Mouse (Mus musculus) gastrocnemius, adult 2 months (tissue): ENCODE measurements around the gene Smim24. TPM values are rescaled to one million over a fixed set of nuclear protein-coding genes. Genes with fewer than 3 reads are reported as not detected.

ENCODE experiments used
- DNase-seq: peaks from one replicate; pipeline ENCODE4 v3.0.0; 2022
- H3K27ac ChIP-seq: fragments of 200-600 bp; 2 replicates; pipeline ENCODE4 v1.8.1; 2022; ENCODE audit warnings: mild to moderate bottlenecking
- H3K4me3 ChIP-seq: fragments of 200-600 bp; 2 replicates; pipeline ENCODE4 v1.8.1; 2022; ENCODE audit warnings: mild to moderate bottlenecking, moderate library complexity
- CTCF ChIP-seq: fragments of 200-600 bp; IDR thresholded peaks from 2 replicates; pipeline ENCODE4 v1.8.1; 2022; ENCODE audit warnings: antibody characterized with exemption, mild to moderate bottlenecking, moderate library complexity
- intact Hi-C: fragments of 180-260 bp; cut with DNase I; formaldehyde crosslinking; loops from one replicate; pipeline ENCODE4 v1.15.1; 2025
- total RNA-seq, 2 experiments: library from RNA; stranded (reverse); gene quantifications; 2 replicates each; pipeline ENCODE4 v1.2.3; 2021

Gene Smim24
- total RNA-seq, 2 experiments from 2014 or later, result not detected

- no peak for DNase-seq
- intact Hi-C loops, result no loop called here
- Histone ChIP-seq H3K27ac (no peak overlapping the region), H3K4me3 (no peak overlapping the region)
- TF ChIP-seq CTCF, result no peak
Observed at GRCm38 (mm10) chr10:81387716-81388115, 5.1 kb upstream of the Smim24 start.

- intact Hi-C loops, result no loop called here
- H3K4me3 ChIP-seq, result no peak within 1 kb of the TSS
- DNase-seq, result no peak
- no peak for TF ChIP-seq CTCF
- H3K27ac ChIP-seq, result peak within 1 kb of the TSS; percentile 40
Observed at GRCm38 (mm10) chr10:81388505-81389055, 4.3 kb upstream of the Smim24 start, which contains the start of gene Gm48552. Gm48552 (plus strand) TSS chr10:81389005.

- no peak for DNase-seq
- TF ChIP-seq CTCF, result no peak
- H3K27ac ChIP-seq, result peak overlapping the region; percentile 40
- intact Hi-C loops, result no loop called here
- no peak overlapping the region for H3K4me3 ChIP-seq
Observed at GRCm38 (mm10) chr10:81389373-81389772, 3.5 kb upstream of the Smim24 start.

GRCm38 (mm10) chr10:81389801-81390677, 2.8 kb upstream of the Smim24 start:
- Histone ChIP-seq H3K4me3 (no peak overlapping the region), H3K27ac (peak overlapping the region; percentile 40)
- peak; percentile 99 for TF ChIP-seq CTCF
- intact Hi-C loops, result loop anchor here (1.0 kb wide), 1 partner anchor 60 kb away; no protein-coding TSS in a partner anchor
- peak; percentile 81 for DNase-seq

GRCm38 (mm10) chr10:81390678-81390965, 2.2 kb upstream of the Smim24 start:
- intact Hi-C loops, result loop anchor here (1.0 kb wide), 1 partner anchor 60 kb away; no protein-coding TSS in a partner anchor
- H3K4me3 ChIP-seq, result no peak overlapping the region
- no peak for TF ChIP-seq CTCF
- no peak for DNase-seq
- H3K27ac ChIP-seq, result peak overlapping the region; percentile 28; the same call in 1 of the 2 replicates

- Histone ChIP-seq H3K4me3 (no peak overlapping the region), H3K27ac (no peak overlapping the region)
- no peak for DNase-seq
- TF ChIP-seq CTCF, result no peak
- intact Hi-C loops, result no loop called here
Observed at GRCm38 (mm10) chr10:81392270-81392669, 581 bp upstream of the Smim24 start.

GRCm38 (mm10) chr10:81393456-81394063, 709 bp downstream of the Smim24 start:
- peak overlapping the region; percentile 61 for H3K4me3 ChIP-seq
- DNase-seq, result no peak
- peak overlapping the region; percentile 66 for H3K27ac ChIP-seq
- TF ChIP-seq CTCF, result no peak
- intact Hi-C loops, result loop anchor here (2.0 kb wide), 1 partner anchor 45 kb away; no protein-coding TSS in a partner anchor

- H3K4me3 ChIP-seq, result no peak overlapping the region
- H3K27ac ChIP-seq, result 0 out of 2 replicates have a peak overlapping the region, but pooled peaks have one; percentile 16
- peak; percentile 70 for DNase-seq
- TF ChIP-seq CTCF, result peak; percentile 97
- intact Hi-C loops, result loop anchor here (2.0 kb wide), 1 partner anchor 44 kb away; no protein-coding TSS in a partner anchor
Observed at GRCm38 (mm10) chr10:81395127-81395526, 2.3 kb downstream of the Smim24 start.

- no peak for DNase-seq
- no peak for TF ChIP-seq CTCF
- intact Hi-C loops, result loop anchor here (2.0 kb wide), 1 partner anchor 43 kb away; no protein-coding TSS in a partner anchor
- Histone ChIP-seq H3K4me3 (no peak overlapping the region), H3K27ac (no peak overlapping the region)
Observed at GRCm38 (mm10) chr10:81395865-81396264, 3.0 kb downstream of the Smim24 start.

- TF ChIP-seq CTCF, result no peak
- intact Hi-C loops, result no loop called here
- DNase-seq, result no peak
- no peak overlapping the region for H3K4me3 ChIP-seq
- H3K27ac ChIP-seq, result no peak overlapping the region
Observed at GRCm38 (mm10) chr10:81396749-81397148, 3.9 kb downstream of the Smim24 start.

- TF ChIP-seq CTCF, result no peak
- intact Hi-C loops, result no loop called here
- Histone ChIP-seq H3K27ac (no peak overlapping the region), H3K4me3 (no peak overlapping the region)
- no peak for DNase-seq
Observed at GRCm38 (mm10) chr10:81399296-81399695, 6.4 kb downstream of the Smim24 start.

GRCm38 (mm10) chr10:81399798-81400308, 7.0 kb downstream of the Smim24 start:
- no peak for TF ChIP-seq CTCF
- no peak overlapping the region for H3K4me3 ChIP-seq
- H3K27ac ChIP-seq, result no peak overlapping the region
- intact Hi-C loops, result no loop called here
- no peak for DNase-seq
